Mouse (Mus musculus): ENCODE measurements around the gene Thsd7b. TPM values are rescaled to one million over a fixed set of nuclear protein-coding genes. Genes with fewer than 3 reads are reported as not detected.

The Thsd7b gene
- polyA plus RNA-seq, 1 experiment from 2014 or later, result 11.2 TPM

GRCm38 (mm10) chr1:130066193-130066959, 793.3 kb downstream of the Thsd7b start:
- no peaks in the 10 kb centered on the region for H3K9me3 ChIP-seq (replicated peaks; ENCODE audit: control insufficient read depth, low read length)
- no peak for DNase-seq (ENCODE audit: low spot score)
- no peaks in the 10 kb centered on the region for H3K36me3 ChIP-seq (replicated peaks; ENCODE audit: control insufficient read depth, insufficient read depth, low read depth, low read length)
- no peaks in the 10 kb centered on the region for H3K27me3 ChIP-seq (ENCODE audit: control insufficient read depth, insufficient read depth, low read length)
- no peak overlapping the region for H3K27ac ChIP-seq (replicated peaks; ENCODE audit: low read depth, low read length)
- 80% methylated on average over 3 of the region's 3 CpGs for WGBS
- no peak for ATAC-seq (replicated peaks; ENCODE audit: insufficient number of reproducible peaks, low FRiP score, low TSS enrichment, low read depth)
- H3K4me2 ChIP-seq (ENCODE audit: low read depth, low read length), result no peak overlapping the region
- H3K4me3 ChIP-seq (ENCODE audit: low read depth, low read length), result no peak overlapping the region
- H3K9ac ChIP-seq (replicated peaks; ENCODE audit: low read length), result no peak overlapping the region
- H3K4me1 ChIP-seq (ENCODE audit: control insufficient read depth, insufficient read depth, low read length), result no peaks in the 10 kb centered on the region

- no peak overlapping the region for H3K27ac ChIP-seq (replicated peaks; ENCODE audit: low read depth, low read length)
- H3K9ac ChIP-seq (replicated peaks; ENCODE audit: low read length), result no peak overlapping the region
- no peaks in the 10 kb centered on the region for H3K4me1 ChIP-seq (ENCODE audit: control insufficient read depth, insufficient read depth, low read length)
- no peak for ATAC-seq (replicated peaks; ENCODE audit: insufficient number of reproducible peaks, low FRiP score, low TSS enrichment, low read depth)
- no peaks in the 10 kb centered on the region for H3K36me3 ChIP-seq (replicated peaks; ENCODE audit: control insufficient read depth, insufficient read depth, low read depth, low read length)
- WGBS, result 78% methylated on average over 2 of the region's 2 CpGs
- H3K27me3 ChIP-seq (ENCODE audit: control insufficient read depth, insufficient read depth, low read length), result no peaks in the 10 kb centered on the region
- DNase-seq (ENCODE audit: low spot score), result no peak
- no peak overlapping the region for H3K4me2 ChIP-seq (ENCODE audit: low read depth, low read length)
- H3K4me3 ChIP-seq (ENCODE audit: low read depth, low read length), result no peak overlapping the region
- no peaks in the 10 kb centered on the region for H3K9me3 ChIP-seq (replicated peaks; ENCODE audit: control insufficient read depth, low read length)
Observed at GRCm38 (mm10) chr1:130083788-130084187, 810.7 kb downstream of the Thsd7b start.

GRCm38 (mm10) chr1:130085207-130085606, 812.1 kb downstream of the Thsd7b start:
- Histone ChIP-seq H3K27me3 (ENCODE audit: control insufficient read depth, insufficient read depth, low read length) (no peaks in the 10 kb centered on the region), H3K9me3 (replicated peaks; ENCODE audit: control insufficient read depth, low read length) (no peaks in the 10 kb centered on the region), H3K9ac (replicated peaks; ENCODE audit: low read length) (no peak overlapping the region), H3K4me2 (ENCODE audit: low read depth, low read length) (no peak overlapping the region), H3K36me3 (replicated peaks; ENCODE audit: control insufficient read depth, insufficient read depth, low read depth, low read length) (no peaks in the 10 kb centered on the region), H3K4me3 (ENCODE audit: low read depth, low read length) (no peak overlapping the region), H3K4me1 (ENCODE audit: control insufficient read depth, insufficient read depth, low read length) (no peaks in the 10 kb centered on the region), H3K27ac (replicated peaks; ENCODE audit: low read depth, low read length) (no peak overlapping the region)
- DNase-seq (ENCODE audit: low spot score) (no peak), ATAC-seq (replicated peaks; ENCODE audit: insufficient number of reproducible peaks, low FRiP score, low TSS enrichment, low read depth) (no peak)
- 83% methylated on average over 3 of the region's 3 CpGs for WGBS

- H3K4me1 ChIP-seq (ENCODE audit: control insufficient read depth, insufficient read depth, low read length), result no peaks in the 10 kb centered on the region
- no peak overlapping the region for H3K9ac ChIP-seq (replicated peaks; ENCODE audit: low read length)
- no peaks in the 10 kb centered on the region for H3K27me3 ChIP-seq (ENCODE audit: control insufficient read depth, insufficient read depth, low read length)
- H3K4me2 ChIP-seq (ENCODE audit: low read depth, low read length), result no peak overlapping the region
- H3K36me3 ChIP-seq (replicated peaks; ENCODE audit: control insufficient read depth, insufficient read depth, low read depth, low read length), result no peaks in the 10 kb centered on the region
- DNase-seq (ENCODE audit: low spot score), result no peak
- H3K9me3 ChIP-seq (replicated peaks; ENCODE audit: control insufficient read depth, low read length), result no peaks in the 10 kb centered on the region
- no peak overlapping the region for H3K4me3 ChIP-seq (ENCODE audit: low read depth, low read length)
- no peak overlapping the region for H3K27ac ChIP-seq (replicated peaks; ENCODE audit: low read depth, low read length)
- ATAC-seq (replicated peaks; ENCODE audit: insufficient number of reproducible peaks, low FRiP score, low TSS enrichment, low read depth), result no peak
- WGBS, result 82% methylated on average over 2 of the region's 2 CpGs
Observed at GRCm38 (mm10) chr1:130085910-130086309, 812.8 kb downstream of the Thsd7b start.

GRCm38 (mm10) chr1:130099227-130099626, 826.1 kb downstream of the Thsd7b start:
- H3K4me2 ChIP-seq (ENCODE audit: low read depth, low read length), result no peak overlapping the region
- H3K27me3 ChIP-seq (ENCODE audit: control insufficient read depth, insufficient read depth, low read length), result no peaks in the 10 kb centered on the region
- no peaks in the 10 kb centered on the region for H3K9me3 ChIP-seq (replicated peaks; ENCODE audit: control insufficient read depth, low read length)
- H3K4me3 ChIP-seq (ENCODE audit: low read depth, low read length), result no peak overlapping the region
- H3K9ac ChIP-seq (replicated peaks; ENCODE audit: low read length), result no peak overlapping the region
- ATAC-seq (replicated peaks; ENCODE audit: insufficient number of reproducible peaks, low FRiP score, low TSS enrichment, low read depth) (no peak), DNase-seq (ENCODE audit: low spot score) (no peak)
- H3K36me3 ChIP-seq (replicated peaks; ENCODE audit: control insufficient read depth, insufficient read depth, low read depth, low read length), result no peaks in the 10 kb centered on the region
- H3K4me1 ChIP-seq (ENCODE audit: control insufficient read depth, insufficient read depth, low read length), result no peaks in the 10 kb centered on the region
- 84% methylated on average over 2 of the region's 2 CpGs for WGBS
- no peak overlapping the region for H3K27ac ChIP-seq (replicated peaks; ENCODE audit: low read depth, low read length)

GRCm38 (mm10) chr1:130112580-130113314, 839.6 kb downstream of the Thsd7b start:
- Histone ChIP-seq H3K4me2 (ENCODE audit: low read depth, low read length) (no peak overlapping the region), H3K36me3 (replicated peaks; ENCODE audit: control insufficient read depth, insufficient read depth, low read depth, low read length) (no peaks in the 10 kb centered on the region), H3K9ac (replicated peaks; ENCODE audit: low read length) (no peak overlapping the region), H3K4me3 (ENCODE audit: low read depth, low read length) (no peak overlapping the region), H3K4me1 (ENCODE audit: control insufficient read depth, insufficient read depth, low read length) (no peaks in the 10 kb centered on the region), H3K9me3 (replicated peaks; ENCODE audit: control insufficient read depth, low read length) (no peaks in the 10 kb centered on the region), H3K27ac (replicated peaks; ENCODE audit: low read depth, low read length) (no peak overlapping the region), H3K27me3 (ENCODE audit: control insufficient read depth, insufficient read depth, low read length) (no peaks in the 10 kb centered on the region)
- WGBS, result 73% methylated on average over 1 of the region's 1 CpGs
- ATAC-seq (replicated peaks; ENCODE audit: insufficient number of reproducible peaks, low FRiP score, low TSS enrichment, low read depth) (no peak), DNase-seq (ENCODE audit: low spot score) (no peak)

- Histone ChIP-seq H3K27me3 (ENCODE audit: control insufficient read depth, insufficient read depth, low read length) (no peaks in the 10 kb centered on the region), H3K4me2 (ENCODE audit: low read depth, low read length) (no peak overlapping the region), H3K4me3 (ENCODE audit: low read depth, low read length) (no peak overlapping the region), H3K27ac (replicated peaks; ENCODE audit: low read depth, low read length) (no peak overlapping the region), H3K36me3 (replicated peaks; ENCODE audit: control insufficient read depth, insufficient read depth, low read depth, low read length) (no peaks in the 10 kb centered on the region), H3K9me3 (replicated peaks; ENCODE audit: control insufficient read depth, low read length) (no peaks in the 10 kb centered on the region), H3K4me1 (ENCODE audit: control insufficient read depth, insufficient read depth, low read length) (no peaks in the 10 kb centered on the region), H3K9ac (replicated peaks; ENCODE audit: low read length) (no peak overlapping the region)
- ATAC-seq (replicated peaks; ENCODE audit: insufficient number of reproducible peaks, low FRiP score, low TSS enrichment, low read depth) (no peak), DNase-seq (ENCODE audit: low spot score) (no peak)
- 88% methylated on average over 2 of the region's 2 CpGs for WGBS
Observed at GRCm38 (mm10) chr1:130113549-130113948, 840.4 kb downstream of the Thsd7b start.

- Histone ChIP-seq H3K36me3 (replicated peaks; ENCODE audit: control insufficient read depth, insufficient read depth, low read depth, low read length) (no peaks in the 10 kb centered on the region), H3K9ac (replicated peaks; ENCODE audit: low read length) (no peak overlapping the region), H3K9me3 (replicated peaks; ENCODE audit: control insufficient read depth, low read length) (no peaks in the 10 kb centered on the region), H3K27ac (replicated peaks; ENCODE audit: low read depth, low read length) (no peak overlapping the region), H3K27me3 (ENCODE audit: control insufficient read depth, insufficient read depth, low read length) (no peaks in the 10 kb centered on the region), H3K4me2 (ENCODE audit: low read depth, low read length) (no peak overlapping the region), H3K4me3 (ENCODE audit: low read depth, low read length) (no peak overlapping the region), H3K4me1 (ENCODE audit: control insufficient read depth, insufficient read depth, low read length) (no peaks in the 10 kb centered on the region)
- no peak for DNase-seq (ENCODE audit: low spot score)
- WGBS, result 89% methylated on average over 3 of the region's 3 CpGs
- no peak for ATAC-seq (replicated peaks; ENCODE audit: insufficient number of reproducible peaks, low FRiP score, low TSS enrichment, low read depth)
Observed at GRCm38 (mm10) chr1:130130901-130131300, 857.8 kb downstream of the Thsd7b start.
